Mouse (Mus musculus) lung, adult 2 months (tissue): ENCODE data around the gene Dnajb1.

ENCODE experiments used
- CTCF ChIP-seq: fragments of 200-500 bp; IDR thresholded peaks from 2 replicates; pipeline ENCODE4 v1.5.1; 2011; ENCODE audit warnings: mild to moderate bottlenecking, low read length, control low read depth; ENCODE audit not compliant: insufficient read depth
- POLR2A ChIP-seq: fragments of 200-500 bp; IDR thresholded peaks from 2 replicates; pipeline ENCODE4 v1.6.1; 2011; ENCODE audit warnings: low read depth, mild to moderate bottlenecking, control low read depth, low read length, borderline replicate concordance; ENCODE audit errors: extremely low read depth

GRCm38 (mm10) chr8:83585333-83585732 is 22.7 kb upstream of the Dnajb1 start:
- TF ChIP-seq CTCF (no peak), POLR2A (no peak)
